Mouse (Mus musculus) lung, embryonic 14.5 days (tissue): ENCODE measurements around the gene Shc2. TPM values are rescaled to one million over a fixed set of nuclear protein-coding genes. Genes with fewer than 3 reads are reported as not detected.

Experiments
- ATAC-seq: fragments of 200-750 bp; cut with Nextera tagmentation; 2 replicates; pipeline ENCODE4 v1.8.0; 2017; ENCODE audit warnings: mild to moderate bottlenecking, moderate TSS enrichment, moderate library complexity; ENCODE audit not compliant: insufficient read depth
- DNase-seq: peaks from one replicate; pipeline ENCODE4 v3.0.0-alpha.2; 2015
- H3K27ac ChIP-seq: fragments of 300-500 bp; sonication (generic); 2 replicates; pipeline ENCODE4 v1.5.1; 2014; ENCODE audit warnings: low read depth, mild to moderate bottlenecking, moderate library complexity
- H3K27me3 ChIP-seq: fragments of 300-500 bp; sonication (generic); 2 replicates; pipeline ENCODE4 v1.6.1; 2014; ENCODE audit warnings: low read length, control low read depth; ENCODE audit not compliant: insufficient read depth
- H3K36me3 ChIP-seq: fragments of 300-500 bp; sonication (generic); 2 replicates; pipeline ENCODE4 v1.6.1; 2014; ENCODE audit warnings: control low read depth; ENCODE audit not compliant: insufficient read depth
- H3K4me1 ChIP-seq: fragments of 300-500 bp; sonication (generic); 2 replicates; pipeline ENCODE4 v1.6.1; 2014; ENCODE audit warnings: antibody characterized with exemption, control low read depth; ENCODE audit not compliant: insufficient read depth
- H3K4me2 ChIP-seq: fragments of 300-500 bp; sonication (generic); 2 replicates; pipeline ENCODE4 v1.6.1; 2014; ENCODE audit warnings: mild to moderate bottlenecking
- H3K4me3 ChIP-seq: fragments of 300-500 bp; sonication (generic); 2 replicates; pipeline ENCODE4 v1.5.1; 2014; ENCODE audit warnings: low read depth, low read length
- H3K9ac ChIP-seq: fragments of 300-500 bp; sonication (generic); 2 replicates; pipeline ENCODE4 v1.6.1; 2014
- H3K9me3 ChIP-seq: fragments of 300-500 bp; sonication (generic); 2 replicates; pipeline ENCODE4 v1.6.1; 2016; ENCODE audit warnings: low read depth, low read length, control low read depth
- CTCF ChIP-seq: IDR thresholded peaks from 2 replicates; pipeline ENCODE4 v1.5.1; 2016; ENCODE audit warnings: antibody characterized with exemption, low read depth
- WGBS: fragments of 180-500 bp; shearing (Covaris S2); extraction: QIAGEN DNeasy Blood & Tissue Kit; methylation state at CpG from one replicate; pipeline ENCODE4 v1.1.7; 2014; 5-methylcytosine and 5-hydroxymethylcytosine counted together
- polyA plus RNA-seq: library from polyadenylated mRNA; unstranded; fragments of >200 nt; fragmentation: Nextera tagmentation; extraction: Ambion mirVana; gene quantifications from 2 replicates; pipeline ENCODE4 v1.2.1, GENCODE M21; 2014

Shc2 gene
- polyA plus RNA-seq, 1 experiment from 2014 or later: 7.1 TPM

DNA sequence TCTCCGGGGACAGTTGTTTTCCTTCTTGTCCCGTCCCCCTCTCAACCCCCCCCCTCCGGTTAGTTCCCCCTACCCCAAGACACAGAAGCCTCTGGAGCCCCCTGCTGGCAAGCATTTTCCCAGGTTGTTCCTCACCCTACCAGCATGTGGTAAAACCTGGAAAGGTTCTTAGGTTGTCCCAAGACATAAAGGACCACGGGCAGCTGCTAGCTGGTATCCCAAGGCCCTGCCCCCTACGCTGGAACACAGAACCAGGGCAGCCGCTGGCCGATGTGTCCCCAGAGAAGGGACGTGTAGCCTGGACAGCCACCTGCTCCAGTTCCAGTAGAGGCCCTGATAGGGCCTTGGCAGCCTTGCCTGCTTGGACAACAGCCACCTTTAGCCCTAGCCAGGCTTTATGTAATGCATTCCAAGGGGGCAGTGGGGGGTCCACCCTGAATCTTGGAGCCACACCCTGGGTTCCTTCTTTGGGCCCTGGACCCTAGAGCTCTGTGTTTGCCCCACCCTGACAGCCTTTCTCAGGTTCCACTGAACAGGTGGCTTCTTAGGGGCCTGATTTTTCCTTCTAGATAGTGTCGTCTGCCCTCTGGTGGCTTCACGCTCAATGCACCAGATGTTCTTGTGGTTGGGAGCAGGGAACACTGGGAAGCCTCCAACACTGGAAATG lies 45.3 kb upstream of the Shc2 start:
- Histone ChIP-seq H3K4me3 (peak overlapping the region; percentile 79), H3K4me1 (peaks cover 7% of the 10 kb centered on the region), H3K27ac (peak overlapping the region; percentile 72), H3K4me2 (peak overlapping the region; percentile 72), H3K36me3 (peaks cover 37% of the 10 kb centered on the region), H3K9ac (peak overlapping the region; percentile 80), H3K9me3 (no peaks in the 10 kb centered on the region), H3K27me3 (no peaks in the 10 kb centered on the region)
- 4% methylated on average over 10 of the region's 10 CpGs for WGBS
- TF ChIP-seq CTCF: peak; percentile 58
- no peak for ATAC-seq
- DNase-seq: peak; percentile 75

DNA sequence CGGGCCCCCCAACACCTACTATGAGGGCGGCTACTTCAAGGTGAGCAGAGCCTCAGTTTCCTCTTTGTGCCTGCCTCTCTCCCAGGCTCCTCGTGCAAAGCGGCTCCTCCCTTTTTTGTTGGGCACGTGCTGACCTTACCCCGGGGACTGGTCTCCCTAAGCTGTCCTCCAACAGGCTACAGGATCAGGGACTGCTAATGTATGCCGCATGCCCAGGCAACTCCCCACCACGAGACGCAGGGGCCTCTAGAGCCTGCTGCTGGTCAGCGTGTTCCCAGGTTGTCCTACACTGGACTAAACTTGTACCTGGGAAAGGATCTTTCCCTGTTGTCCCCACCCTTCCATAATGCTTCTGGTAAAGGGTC lies 44.8 kb upstream of the Shc2 start:
- 0% methylated on average over 10 of the region's 10 CpGs for WGBS
- H3K27ac ChIP-seq: peak overlapping the region; percentile 72
- DNase-seq (no peak), ATAC-seq (peak; percentile 3; the same call in 1 of the 2 replicates)
- H3K4me1 ChIP-seq: peaks cover 7% of the 10 kb centered on the region
- peak overlapping the region; percentile 80 for H3K9ac ChIP-seq
- peak overlapping the region; percentile 72 for H3K4me2 ChIP-seq
- H3K9me3 ChIP-seq: no peaks in the 10 kb centered on the region
- H3K4me3 ChIP-seq: peak overlapping the region; percentile 79
- peaks cover 32% of the 10 kb centered on the region for H3K36me3 ChIP-seq
- no peaks in the 10 kb centered on the region for H3K27me3 ChIP-seq
- no peak for TF ChIP-seq CTCF

DNA sequence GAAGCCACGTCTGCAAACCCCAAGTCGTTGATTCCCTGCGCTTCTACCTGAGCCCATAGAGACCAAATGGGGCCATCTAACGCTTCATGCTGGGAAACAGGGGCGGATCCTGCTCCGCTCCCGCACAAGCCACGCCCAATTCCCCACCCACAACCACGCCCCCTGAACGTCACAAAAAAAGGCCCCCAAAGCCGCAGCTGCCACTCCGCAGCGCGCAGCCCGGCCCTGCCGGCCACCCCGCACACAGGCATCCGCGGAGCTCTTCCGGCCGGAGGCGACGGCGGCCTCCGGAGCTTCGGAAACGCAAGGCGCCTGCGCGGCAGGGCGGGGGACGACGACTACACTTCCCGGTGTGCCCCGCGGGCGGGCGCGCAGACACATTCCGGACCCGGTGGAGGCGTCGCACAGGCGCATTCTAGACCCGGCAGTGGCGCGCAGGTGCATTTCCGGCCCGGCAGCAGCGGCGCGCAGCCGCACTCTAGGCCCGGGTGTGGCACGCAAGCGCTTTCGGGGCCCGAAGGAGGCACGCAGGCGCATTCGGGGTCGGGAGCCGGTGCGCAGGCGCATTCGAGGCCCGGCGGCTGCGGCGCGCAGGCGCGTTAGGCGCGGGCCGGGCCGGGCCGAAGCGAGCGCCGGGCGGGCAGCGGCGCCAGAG lies 44.0 kb upstream of the Shc2 start, which contains the start of gene Cdc34:
Gene Cdc34 (plus strand): TSS at position 605 of the 655 bp plus-strand sequence.
- peak; percentile 15; the same call in 1 of the 2 replicates for TF ChIP-seq CTCF
- Histone ChIP-seq H3K27me3 (no peaks in the 10 kb centered on the region), H3K9ac (peak within 1 kb of the TSS; percentile 80), H3K4me3 (peak within 1 kb of the TSS; percentile 79), H3K4me1 (peaks cover 7% of the 10 kb centered on the region), H3K9me3 (no peaks in the 10 kb centered on the region), H3K27ac (peak within 1 kb of the TSS; percentile 72), H3K4me2 (peak within 1 kb of the TSS; percentile 76), H3K36me3 (peaks cover 24% of the 10 kb centered on the region)
- DNase-seq (peak; percentile 99), ATAC-seq (peak; percentile 94)
- WGBS: under 1% methylated on average over 78 of the region's 84 CpGs

DNA sequence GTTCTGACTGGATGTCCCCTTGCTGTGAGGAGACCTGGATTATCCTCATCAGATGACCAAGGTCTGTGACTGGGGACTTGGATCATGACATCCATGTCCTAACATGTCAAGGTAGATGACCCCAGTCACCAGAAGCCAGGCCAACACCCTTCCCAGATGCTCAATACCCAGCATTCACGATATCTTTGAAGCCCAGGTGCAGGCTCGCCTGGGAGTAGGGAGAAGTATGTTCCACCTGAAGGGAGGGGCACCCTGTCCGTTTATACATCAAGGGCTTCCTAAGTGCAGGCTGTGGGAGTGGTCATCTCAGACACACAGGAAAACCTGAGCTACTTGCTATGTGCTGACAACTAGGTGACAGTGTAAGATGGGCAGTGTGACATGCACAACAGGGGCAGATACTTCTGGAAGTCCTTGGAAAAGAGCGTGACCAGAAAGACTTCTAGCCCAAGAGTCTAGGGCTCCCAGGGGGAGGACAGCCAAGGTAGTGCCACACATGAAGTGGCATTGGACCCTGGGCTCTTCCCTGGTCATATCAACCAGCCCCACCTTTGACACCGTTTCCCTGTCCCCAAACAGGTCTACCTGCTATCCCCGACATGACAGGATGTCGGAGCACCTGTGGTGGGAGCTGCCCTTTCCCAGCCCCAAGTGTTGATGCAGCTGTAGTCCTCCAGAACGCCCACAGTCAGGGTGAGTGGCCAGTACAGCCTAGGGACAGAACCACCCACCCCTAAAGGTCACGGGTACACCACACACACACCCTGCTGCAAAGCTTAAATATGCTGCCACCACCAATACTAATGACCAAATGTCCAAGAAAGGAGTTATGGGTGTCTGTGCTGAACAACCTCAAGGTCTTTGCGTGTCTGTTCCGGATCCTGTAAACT lies 43.1 kb upstream of the Shc2 start:
- peak overlapping the region; percentile 72 for H3K27ac ChIP-seq
- H3K9me3 ChIP-seq: no peaks in the 10 kb centered on the region
- peak overlapping the region; percentile 45 for H3K9ac ChIP-seq
- peak; percentile 28; the same call in 1 of the 2 replicates for ATAC-seq
- TF ChIP-seq CTCF: no peak
- peak overlapping the region; percentile 79 for H3K4me3 ChIP-seq
- peak overlapping the region; percentile 76 for H3K4me2 ChIP-seq
- 26% methylated on average over 11 of the region's 11 CpGs for WGBS
- H3K36me3 ChIP-seq: peaks cover 15% of the 10 kb centered on the region
- no peaks in the 10 kb centered on the region for H3K27me3 ChIP-seq
- DNase-seq: no peak
- H3K4me1 ChIP-seq: peaks cover 7% of the 10 kb centered on the region

DNA sequence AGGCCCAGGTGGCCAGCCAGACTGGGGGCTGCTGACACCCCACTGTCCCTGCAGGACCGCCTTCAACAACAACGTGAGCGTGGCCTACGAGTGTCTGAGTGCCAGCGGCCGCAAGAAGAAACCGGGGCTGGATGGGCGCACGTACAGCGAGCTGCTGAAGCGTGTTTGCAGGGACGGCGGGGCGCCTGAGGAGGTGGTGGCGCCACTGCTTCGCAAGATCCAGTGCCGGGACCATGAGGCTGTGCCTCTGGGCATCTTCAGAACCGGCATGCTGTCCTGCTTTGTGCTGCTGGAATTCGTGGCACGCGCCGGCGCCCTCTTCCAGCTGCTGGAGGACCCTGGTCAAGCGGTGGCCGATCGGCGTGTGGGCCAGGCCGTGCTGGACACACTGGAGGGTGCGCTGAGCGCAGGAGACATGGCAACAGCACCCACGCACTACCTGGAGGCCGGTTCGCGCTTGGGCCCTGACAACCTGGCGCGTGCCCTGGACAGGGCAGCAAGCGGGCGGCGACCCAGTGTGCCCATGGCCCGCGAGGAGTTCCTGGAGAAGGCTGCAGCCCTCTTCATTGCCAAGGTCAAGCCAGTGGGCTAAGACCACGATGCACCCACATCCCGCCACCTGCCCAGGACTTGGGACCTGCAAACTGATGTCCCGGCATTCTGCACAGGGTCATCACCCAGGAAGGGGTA lies 37.8 kb upstream of the Shc2 start:
- DNase-seq: no peak
- Histone ChIP-seq H3K4me3 (no peak overlapping the region), H3K4me1 (peaks cover 4% of the 10 kb centered on the region; the same call in 1 of the 2 replicates), H3K27me3 (no peaks in the 10 kb centered on the region), H3K36me3 (no peaks in the 10 kb centered on the region), H3K4me2 (no peak overlapping the region), H3K27ac (no peak overlapping the region), H3K9me3 (no peaks in the 10 kb centered on the region), H3K9ac (no peak overlapping the region)
- no peak for ATAC-seq
- no peak for TF ChIP-seq CTCF
- 45% methylated on average over 44 of the region's 44 CpGs for WGBS

DNA sequence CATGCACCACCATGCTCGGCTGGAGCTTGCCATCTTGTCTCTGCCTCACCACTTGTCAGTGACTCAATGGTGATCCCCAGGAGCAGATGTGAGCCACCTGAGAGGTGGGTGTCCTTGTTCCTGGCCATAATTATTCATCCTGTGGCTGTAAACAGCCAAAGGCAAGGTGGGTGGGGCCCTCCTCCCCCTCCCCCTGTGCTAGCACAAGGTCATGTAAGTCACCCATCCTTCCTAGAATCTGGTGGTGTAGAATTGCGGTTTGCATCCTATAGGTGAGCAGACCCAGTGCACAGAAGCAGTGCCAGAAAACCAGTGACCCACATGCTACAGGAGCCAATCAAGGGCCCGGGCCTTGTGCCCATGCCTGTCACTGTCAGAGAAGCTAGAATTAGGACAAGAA lies 35.3 kb upstream of the Shc2 start:
- DNase-seq (no peak), ATAC-seq (no peak)
- H3K27me3 ChIP-seq: no peaks in the 10 kb centered on the region
- 89% methylated on average over 3 of the region's 3 CpGs for WGBS
- no peak overlapping the region for H3K9ac ChIP-seq
- H3K4me3 ChIP-seq: no peak overlapping the region
- no peak overlapping the region for H3K4me2 ChIP-seq
- no peaks in the 10 kb centered on the region for H3K36me3 ChIP-seq
- H3K27ac ChIP-seq: no peak overlapping the region
- H3K4me1 ChIP-seq: peaks cover 9% of the 10 kb centered on the region
- H3K9me3 ChIP-seq: no peaks in the 10 kb centered on the region
- no peak for TF ChIP-seq CTCF
